10 mouse cellular contexts compared by ENCODE assay signal in the genomic region with DNA sequence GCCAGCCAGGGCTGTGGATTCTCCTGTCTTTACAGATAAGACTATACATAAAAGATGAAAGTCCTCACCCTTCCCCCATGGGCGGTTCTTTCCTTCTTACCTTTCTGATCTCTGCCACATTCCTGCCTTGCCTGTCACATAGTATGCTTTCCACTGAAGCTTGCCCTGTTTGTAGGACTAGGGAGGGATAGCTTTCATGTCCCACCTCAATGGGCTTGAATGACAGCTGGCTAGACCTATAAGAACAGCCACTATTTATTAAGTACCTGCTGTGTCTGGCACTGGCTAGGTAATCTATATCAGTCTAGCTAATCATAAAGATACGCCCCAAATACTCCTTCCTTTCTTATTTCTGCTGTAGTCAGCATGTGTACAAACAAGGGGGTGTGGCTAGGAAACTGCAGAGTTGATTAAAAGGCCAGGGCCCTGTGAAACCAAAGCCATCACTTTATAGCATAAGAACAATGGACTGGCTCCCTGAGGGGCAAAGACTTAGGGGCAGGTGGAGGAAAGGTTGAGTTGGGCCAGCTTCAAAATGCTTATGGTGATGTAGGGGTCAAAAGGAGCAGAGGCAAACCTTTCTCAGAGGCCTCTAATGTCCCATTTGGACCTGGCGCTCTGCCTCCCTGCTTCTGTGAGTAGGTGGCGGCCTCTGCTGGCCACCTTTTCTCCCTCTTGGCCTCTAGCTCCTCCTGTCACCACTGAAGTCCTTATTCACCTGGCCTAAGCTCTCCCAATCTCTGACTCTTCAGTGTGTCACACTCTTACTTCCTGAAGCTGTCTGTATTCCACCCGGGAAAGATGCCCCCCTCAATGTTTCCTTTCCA. TPM values are rescaled to one million over a fixed set of nuclear protein-coding genes. Genes with fewer than 3 reads are reported as not detected.
DNase-seq lines count a peak whose midpoint lies in the region; ATAC-seq and TF ChIP-seq lines count a peak whose summit lies in the region.
"Had no signal": no experiment of that assay in that cellular context is flagged by ENCODE, and none has a peak within 500 bp of the region (broad histone marks: within the 10 kb centered on the region; RNA-seq: fewer than 3 reads in every experiment).

No protein-coding gene starts in this region.

- H3K27ac ChIP-seq in midbrain, embryonic 15.5 days, result no peak overlapping the region
- H3K27ac ChIP-seq in midbrain, embryonic 11.5 days (ENCODE audit: low read depth, low read length), result no peak overlapping the region
- H3K27ac ChIP-seq in kidney, embryonic 15.5 days, result no peak overlapping the region
- no peak overlapping the region for H3K27ac ChIP-seq in midbrain, postnatal 0 days (ENCODE audit: low read depth, low read length)
- H3K27ac ChIP-seq: neural tube, embryonic 12.5 days had no signal

- TF ChIP-seq CTCF in midbrain, postnatal 0 days (IDR thresholded peaks at IDR 0.05), result peak; percentile 72

- H3K4me2 ChIP-seq in midbrain, embryonic 15.5 days, result no peak overlapping the region
- no peak overlapping the region for H3K4me2 ChIP-seq in midbrain, embryonic 11.5 days
- H3K4me2 ChIP-seq in kidney, embryonic 15.5 days, result no peak overlapping the region
- H3K4me2 ChIP-seq in midbrain, postnatal 0 days (ENCODE audit: low read depth, low read length, poor library complexity, severe bottlenecking), result no peak overlapping the region
- H3K4me2 ChIP-seq: neural tube, embryonic 12.5 days had no signal

- WGBS in midbrain, embryonic 15.5 days, result 25% methylated on average over 5 of the region's 5 CpGs
- 24% methylated on average over 5 of the region's 5 CpGs for WGBS in midbrain, embryonic 11.5 days
- 23% methylated on average over 5 of the region's 5 CpGs for WGBS in kidney, embryonic 15.5 days
- WGBS in midbrain, postnatal 0 days, result 28% methylated on average over 5 of the region's 5 CpGs

- H3K9me3 ChIP-seq in midbrain, embryonic 15.5 days, result no peaks in the 10 kb centered on the region
- no peaks in the 10 kb centered on the region for H3K9me3 ChIP-seq in midbrain, embryonic 11.5 days (ENCODE audit: control insufficient read depth, low read length)
- H3K9me3 ChIP-seq in kidney, embryonic 15.5 days (replicated peaks), result no peaks in the 10 kb centered on the region
- H3K9me3 ChIP-seq in midbrain, postnatal 0 days (ENCODE audit: low read length), result no peaks in the 10 kb centered on the region
- H3K9me3 ChIP-seq: neural tube, embryonic 12.5 days had no signal

- H3K4me3 ChIP-seq in midbrain, embryonic 15.5 days, result no peak overlapping the region
- H3K4me3 ChIP-seq in midbrain, embryonic 11.5 days (ENCODE audit: low read depth, low read length), result no peak overlapping the region
- no peak overlapping the region for H3K4me3 ChIP-seq in kidney, embryonic 15.5 days (replicated peaks)
- H3K4me3 ChIP-seq in midbrain, postnatal 0 days (ENCODE audit: low read depth, low read length), result no peak overlapping the region
- H3K4me3 ChIP-seq: erythroblast, embryonic 14.5 days; neural tube, embryonic 12.5 days had no signal

- no peak for DNase-seq in midbrain, embryonic 11.5 days (ENCODE audit: low spot score, missing footprints)
- DNase-seq in adrenal gland, adult 2 months, result peak; percentile 47
- DNase-seq in embryo, embryonic 9.5 days (ENCODE audit: extremely low spot score), result peak; percentile 52
- peak; percentile 49 for DNase-seq in midbrain, postnatal 0 days (ENCODE audit: low spot score)
- DNase-seq in urinary bladder, adult 2 months (ENCODE audit: low spot score), result peak; percentile 40
- DNase-seq in layer of hippocampus, adult 18-20 months (ENCODE audit: low spot score in 2 of 2), result no peak

- H3K9ac ChIP-seq in midbrain, embryonic 15.5 days, result no peak overlapping the region
- H3K9ac ChIP-seq in midbrain, embryonic 11.5 days (ENCODE audit: low read length), result no peak overlapping the region
- H3K9ac ChIP-seq in kidney, embryonic 15.5 days, result no peak overlapping the region
- no peak overlapping the region for H3K9ac ChIP-seq in midbrain, postnatal 0 days (replicated peaks; ENCODE audit: low read length, poor library complexity, severe bottlenecking)
- H3K9ac ChIP-seq: neural tube, embryonic 12.5 days had no signal

- peaks cover 9% of the 10 kb centered on the region for H3K4me1 ChIP-seq in midbrain, embryonic 15.5 days
- H3K4me1 ChIP-seq in midbrain, embryonic 11.5 days (ENCODE audit: control insufficient read depth, insufficient read depth, low read length), result peaks cover 14% of the 10 kb centered on the region
- peaks cover 23% of the 10 kb centered on the region for H3K4me1 ChIP-seq in kidney, embryonic 15.5 days
- peaks cover 8% of the 10 kb centered on the region; the same call in 1 of the 2 replicates for H3K4me1 ChIP-seq in midbrain, postnatal 0 days (ENCODE audit: insufficient read depth, low read length)

- H3K36me3 ChIP-seq in midbrain, embryonic 15.5 days (replicated peaks), result no peaks in the 10 kb centered on the region
- H3K36me3 ChIP-seq in midbrain, embryonic 11.5 days (ENCODE audit: control insufficient read depth, insufficient read depth, low read length), result no peaks in the 10 kb centered on the region
- no peaks in the 10 kb centered on the region for H3K36me3 ChIP-seq in kidney, embryonic 15.5 days
- no peaks in the 10 kb centered on the region for H3K36me3 ChIP-seq in midbrain, postnatal 0 days (ENCODE audit: insufficient read depth, low read length)
- H3K36me3 ChIP-seq: neural tube, embryonic 12.5 days had no signal

- 0 out of 2 replicates have a peak, but pooled peaks have one; percentile 48 for ATAC-seq in midbrain, embryonic 15.5 days (replicated peaks)
- ATAC-seq in midbrain, embryonic 11.5 days (ENCODE audit: low FRiP score), result no peak
- peak; percentile 44; the same call in 1 of the 2 replicates for ATAC-seq in kidney, embryonic 15.5 days (replicated peaks; ENCODE audit: low FRiP score)
- no peak for ATAC-seq in midbrain, postnatal 0 days (ENCODE audit: low FRiP score)

- H3K27me3 ChIP-seq in midbrain, embryonic 15.5 days (replicated peaks), result peaks cover 46% of the 10 kb centered on the region
- H3K27me3 ChIP-seq in midbrain, embryonic 11.5 days (ENCODE audit: control insufficient read depth, insufficient read depth, low read length), result peaks cover 32% of the 10 kb centered on the region
- peaks cover 51% of the 10 kb centered on the region for H3K27me3 ChIP-seq in kidney, embryonic 15.5 days
- peaks cover 45% of the 10 kb centered on the region for H3K27me3 ChIP-seq in midbrain, postnatal 0 days (ENCODE audit: insufficient read depth, low read length)

RNA-seq across cellular contexts. Expression of a gene that starts 4.5 kb away (rescaled TPM):
- 0.30 and 0.42 TPM in 2 replicates for polyA plus RNA-seq in midbrain, embryonic 15.5 days (2015; fragmentation: Nextera tagmentation; extraction: Ambion mirVana)
- polyA plus RNA-seq in midbrain, embryonic 11.5 days (2014; fragmentation: Nextera tagmentation; extraction: Ambion mirVana), result 0.03 and 0.08 TPM in 2 replicates
- 1 to 10 TPM in 1 of 2 experiments, under 1 TPM in 1; 0.46 to 1.0 TPM for total RNA-seq in adrenal gland, adult 2 months (2021)
- 0.18 and 0.51 TPM in 2 replicates for polyA plus RNA-seq in adrenal gland, adult 2 months (2012; rRNA removed)
- 0.51 and 0.62 TPM in 2 replicates for polyA plus RNA-seq in kidney, embryonic 15.5 days (2015; fragmentation: Nextera tagmentation; extraction: Ambion mirVana)
- total RNA-seq in midbrain, postnatal 0 days (2014; rRNA removed), result 0.61 and 0.93 TPM in 2 replicates
- polyA plus RNA-seq in midbrain, postnatal 0 days (2015; fragmentation: Nextera tagmentation; extraction: Ambion mirVana), result 0.31 and 0.37 TPM in 2 replicates
- 0.98 and 1.3 TPM in 2 replicates for polyA plus RNA-seq in urinary bladder, adult 2 months (2012; rRNA removed)
- 10 to 100 TPM; 12.9 to 15.5 TPM for total RNA-seq in layer of hippocampus, adult 18-20 months (2021)
- polyA plus RNA-seq: erythroblast, embryonic 14.5 days had no signal

RNA-seq across cellular contexts. Expression of a gene that starts 16.1 kb away (rescaled TPM):
- polyA plus RNA-seq in midbrain, embryonic 15.5 days (2015; fragmentation: Nextera tagmentation; extraction: Ambion mirVana), result 10.0 and 11.2 TPM in 2 replicates
- 3.4 and 3.5 TPM in 2 replicates for polyA plus RNA-seq in midbrain, embryonic 11.5 days (2014; fragmentation: Nextera tagmentation; extraction: Ambion mirVana)
- total RNA-seq in adrenal gland, adult 2 months (2021), result 10 to 100 TPM; 10.4 to 13.5 TPM
- polyA plus RNA-seq in adrenal gland, adult 2 months (2012; rRNA removed), result 2.0 and 2.2 TPM in 2 replicates
- polyA plus RNA-seq in kidney, embryonic 15.5 days (2015; fragmentation: Nextera tagmentation; extraction: Ambion mirVana), result 4.6 and 5.4 TPM in 2 replicates
- 12.8 and 14.1 TPM in 2 replicates for total RNA-seq in midbrain, postnatal 0 days (2014; rRNA removed)
- 9.1 and 9.4 TPM in 2 replicates for polyA plus RNA-seq in midbrain, postnatal 0 days (2015; fragmentation: Nextera tagmentation; extraction: Ambion mirVana)
- 0.33 and 0.44 TPM in 2 replicates for polyA plus RNA-seq in urinary bladder, adult 2 months (2012; rRNA removed)
- total RNA-seq in layer of hippocampus, adult 18-20 months (2021), result 100 to 1,000 TPM; 261 to 264 TPM
- polyA plus RNA-seq: erythroblast, embryonic 14.5 days had no signal

RNA-seq across cellular contexts. Expression of a gene that starts 48.1 kb away (rescaled TPM):
- polyA plus RNA-seq in midbrain, embryonic 15.5 days (2015; fragmentation: Nextera tagmentation; extraction: Ambion mirVana), result not detected in 2 replicates
- not detected in 2 replicates for polyA plus RNA-seq in midbrain, embryonic 11.5 days (2014; fragmentation: Nextera tagmentation; extraction: Ambion mirVana)
- 1 to 10 TPM in 1 of 2 experiments, not detected in 1; 1.1 TPM for total RNA-seq in adrenal gland, adult 2 months (2021)
- polyA plus RNA-seq in adrenal gland, adult 2 months (2012; rRNA removed), result 0.16 and 0.23 TPM in 2 replicates
- not detected in 2 replicates for polyA plus RNA-seq in kidney, embryonic 15.5 days (2015; fragmentation: Nextera tagmentation; extraction: Ambion mirVana)
- total RNA-seq in midbrain, postnatal 0 days (2014; rRNA removed), result not detected in 2 replicates
- 0.26 TPM in 1 of 2 replicates, not detected in the other for polyA plus RNA-seq in midbrain, postnatal 0 days (2015; fragmentation: Nextera tagmentation; extraction: Ambion mirVana)
- 0.06 TPM in 2 replicates for polyA plus RNA-seq in urinary bladder, adult 2 months (2012; rRNA removed)
- total RNA-seq in layer of hippocampus, adult 18-20 months (2021), result under 1 TPM; 0.22 to 0.81 TPM
- polyA plus RNA-seq: erythroblast, embryonic 14.5 days; neural tube, embryonic 12.5 days had no signal

RNA-seq across cellular contexts. Expression of a gene that starts 54.7 kb away (rescaled TPM):
- 0.24 and 0.26 TPM in 2 replicates for polyA plus RNA-seq in midbrain, embryonic 15.5 days (2015; fragmentation: Nextera tagmentation; extraction: Ambion mirVana)
- 0.31 TPM in 1 of 2 replicates, not detected in the other for polyA plus RNA-seq in midbrain, embryonic 11.5 days (2014; fragmentation: Nextera tagmentation; extraction: Ambion mirVana)
- total RNA-seq in adrenal gland, adult 2 months (2021), result 1 to 10 TPM; 1.0 to 2.9 TPM
- polyA plus RNA-seq in adrenal gland, adult 2 months (2012; rRNA removed), result 0.06 and 0.08 TPM in 2 replicates
- polyA plus RNA-seq in kidney, embryonic 15.5 days (2015; fragmentation: Nextera tagmentation; extraction: Ambion mirVana), result 0.19 and 0.42 TPM in 2 replicates
- total RNA-seq in midbrain, postnatal 0 days (2014; rRNA removed), result 0.09 TPM in 1 of 2 replicates, not detected in the other
- polyA plus RNA-seq in midbrain, postnatal 0 days (2015; fragmentation: Nextera tagmentation; extraction: Ambion mirVana), result 0.23 and 0.44 TPM in 2 replicates
- polyA plus RNA-seq in urinary bladder, adult 2 months (2012; rRNA removed), result 1.4 and 1.5 TPM in 2 replicates
- total RNA-seq in layer of hippocampus, adult 18-20 months (2021), result under 1 TPM; 0.32 to 0.84 TPM
- polyA plus RNA-seq: erythroblast, embryonic 14.5 days had no signal

Comparison
In these comparisons a context has a peak if more than half of its experiments do, and no peak if none do; other contexts are left out.
1. ATAC-seq: peak in midbrain, embryonic 15.5 days (single experiment) and kidney, embryonic 15.5 days (single experiment); none in midbrain, embryonic 11.5 days (single experiment) and midbrain, postnatal 0 days (single experiment).
2. DNase-seq: peak in adrenal gland, adult 2 months (single experiment), embryo, embryonic 9.5 days (single experiment), midbrain, postnatal 0 days (single experiment) and urinary bladder, adult 2 months (single experiment); none in midbrain, embryonic 11.5 days (single experiment) and layer of hippocampus, adult 18-20 months (0 of 2).